Mouse (Mus musculus) olfactory bulb, adult 2 months (tissue): ENCODE measurements around the gene Nhs.

ENCODE experiments used
- CTCF ChIP-seq: fragments of 200-500 bp; IDR thresholded peaks from 2 replicates; pipeline ENCODE4 v1.5.1; 2012; ENCODE audit warnings: low read depth, mild to moderate bottlenecking, low read length, moderate library complexity; ENCODE audit not compliant: insufficient read depth
- POLR2A ChIP-seq: fragments of 200-500 bp; IDR thresholded peaks from 2 replicates; pipeline ENCODE4 v1.6.1; 2012; ENCODE audit warnings: mild to moderate bottlenecking, low read depth, low read length, moderate library complexity; ENCODE audit not compliant: insufficient read depth

DNA sequence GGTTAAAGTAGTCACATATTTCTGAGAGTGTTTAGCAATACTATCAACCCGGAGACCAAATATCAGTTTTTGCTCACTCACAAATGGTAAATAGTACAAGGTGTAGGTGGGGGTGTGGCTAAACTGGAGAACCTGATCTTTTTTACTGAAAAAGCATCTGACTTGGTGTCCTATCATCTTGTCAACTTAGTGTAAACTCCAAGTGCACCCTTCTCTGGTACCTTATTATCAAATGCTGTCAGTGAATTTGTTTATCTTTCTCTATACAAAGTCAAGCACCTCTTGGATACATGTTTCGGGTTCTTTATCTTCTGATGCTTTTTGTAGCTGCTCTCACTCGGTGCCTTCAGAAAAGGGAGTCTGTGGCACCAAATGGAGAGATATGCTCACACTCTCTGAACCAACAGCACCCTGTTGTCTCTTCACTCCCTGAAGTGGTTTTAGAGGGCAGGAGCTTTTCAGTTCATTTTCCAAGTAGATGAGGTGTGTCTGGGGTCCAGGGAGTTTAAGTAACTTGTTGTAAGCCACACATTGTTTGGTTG lies 187.5 kb downstream of the Nhs start:
- no peak for TF ChIP-seq CTCF
- no peak for TF ChIP-seq POLR2A
